Mouse (Mus musculus) hindbrain, postnatal 0 days (tissue): ENCODE data around the gene Tnfaip8l3. TPM values are rescaled to one million over a fixed set of nuclear protein-coding genes. Genes with fewer than 3 reads are reported as not detected.

Experiments
- ATAC-seq: fragments of 200-750 bp; cut with Nextera tagmentation; 2 replicates; pipeline ENCODE4 v1.8.0; 2017; ENCODE audit warnings: mild to moderate bottlenecking, moderate TSS enrichment, moderate library complexity
- DNase-seq: peaks from one replicate; pipeline ENCODE4 v3.0.0-alpha.2; 2015; ENCODE audit warnings: low spot score
- H3K27ac ChIP-seq: fragments of 300-500 bp; sonication (generic); 2 replicates; pipeline ENCODE4 v1.5.1; 2014; ENCODE audit warnings: mild to moderate bottlenecking
- H3K27me3 ChIP-seq: fragments of 300-500 bp; sonication (generic); 2 replicates; pipeline ENCODE4 v1.6.1; 2014; ENCODE audit warnings: low read length, mixed read lengths; ENCODE audit not compliant: insufficient read depth
- H3K36me3 ChIP-seq: fragments of 300-500 bp; sonication (generic); 2 replicates; pipeline ENCODE4 v1.6.1; 2014; ENCODE audit warnings: low read length, mixed read lengths; ENCODE audit not compliant: insufficient read depth
- H3K4me1 ChIP-seq: fragments of 300-500 bp; sonication (generic); 2 replicates; pipeline ENCODE4 v1.6.1; 2014; ENCODE audit warnings: antibody characterized with exemption, low read length, mixed read lengths; ENCODE audit not compliant: insufficient read depth
- H3K4me2 ChIP-seq: fragments of 300-500 bp; sonication (generic); 2 replicates; pipeline ENCODE4 v1.6.1; 2014; ENCODE audit warnings: low read depth, mild to moderate bottlenecking, low read length, moderate library complexity, mixed read lengths
- H3K4me3 ChIP-seq: fragments of 300-500 bp; sonication (generic); 2 replicates; pipeline ENCODE4 v1.5.1; 2014; ENCODE audit warnings: low read length
- H3K9ac ChIP-seq: fragments of 300-500 bp; sonication (generic); replicated peaks from 2 replicates; pipeline ENCODE4 v1.6.1; 2014; ENCODE audit warnings: mild to moderate bottlenecking, low read length, moderate library complexity, mixed read lengths
- H3K9me3 ChIP-seq: fragments of 300-500 bp; sonication (generic); 2 replicates; pipeline ENCODE4 v1.6.1; 2016; ENCODE audit warnings: low read length, mixed read lengths
- CTCF ChIP-seq: IDR thresholded peaks from 2 replicates; pipeline ENCODE4 v1.5.1; 2016; ENCODE audit warnings: antibody characterized with exemption, control low read depth, low read depth
- WGBS: fragments of 180-500 bp; shearing (Covaris S2); extraction: QIAGEN DNeasy Blood & Tissue Kit; methylation state at CpG from one replicate; pipeline ENCODE4 v1.1.7; 2014; 5-methylcytosine and 5-hydroxymethylcytosine counted together
- polyA plus RNA-seq: library from polyadenylated mRNA; unstranded; fragments of >200 nt; fragmentation: Nextera tagmentation; extraction: Ambion mirVana; gene quantifications from 2 replicates; pipeline ENCODE4 v1.2.1, GENCODE M21; 2015
- total RNA-seq: library from RNA; depleted of rRNA; stranded (reverse); fragments of >200 nt; gene quantifications from 2 replicates; pipeline ENCODE4 v1.2.3, GENCODE M21; 2014; rRNA removed

Gene Tnfaip8l3
- total and polyA plus RNA-seq, 2 experiments from 2014 or later: 0.91 to 3.3 TPM

GRCm38 (mm10) chr9:53973929-53974327 is 94.3 kb downstream of the Tnfaip8l3 start:
- Histone ChIP-seq H3K4me3 (peak overlapping the region; percentile 72), H3K27me3 (no peaks in the 10 kb centered on the region), H3K9me3 (no peaks in the 10 kb centered on the region), H3K36me3 (no peaks in the 10 kb centered on the region), H3K4me2 (peak overlapping the region; percentile 89), H3K9ac (peak overlapping the region; percentile 78), H3K27ac (peak overlapping the region; percentile 91), H3K4me1 (no peaks in the 10 kb centered on the region)
- ATAC-seq: peak; percentile 39; the same call in 1 of the 2 replicates
- DNase-seq: peak; percentile 37
- WGBS: 8% methylated on average over 13 of the region's 13 CpGs
- no peak for TF ChIP-seq CTCF

Other genes with a start within 250 kb of the Tnfaip8l3 start
- 0.86 TPM in 1 of 2 replicates, not detected in the other for gene Sln, start 218.2 kb downstream of the Tnfaip8l3 start, total RNA-seq
- gene Sln, start 218.2 kb downstream of the Tnfaip8l3 start, polyA plus RNA-seq: 0.14 TPM in 1 of 2 replicates, not detected in the other
- 67.3 and 80.5 TPM in 2 replicates for gene Elmod1, start 93.1 kb downstream of the Tnfaip8l3 start, total RNA-seq
- 22.0 and 25.0 TPM in 2 replicates for gene Elmod1, start 93.1 kb downstream of the Tnfaip8l3 start, polyA plus RNA-seq
- gene Cyp19a1, start 199.7 kb upstream of the Tnfaip8l3 start, total RNA-seq: not detected in 2 replicates
- not detected in 2 replicates for gene Cyp19a1, start 199.7 kb upstream of the Tnfaip8l3 start, polyA plus RNA-seq
- 0.21 and 1.7 TPM in 2 replicates for gene Gldn, start 218.1 kb upstream of the Tnfaip8l3 start, total RNA-seq
- 0.72 and 0.78 TPM in 2 replicates for gene Gldn, start 218.1 kb upstream of the Tnfaip8l3 start, polyA plus RNA-seq